Mouse (Mus musculus) bone marrow macrophage, adult 2 months (primary cell): ENCODE measurements around the gene Cyld.

Experiments
- CTCF ChIP-seq: IDR thresholded peaks from 2 replicates; pipeline ENCODE4 v1.5.1; 2012; ENCODE audit warnings: low read depth, mild to moderate bottlenecking, low read length, moderate library complexity
- POLR2A ChIP-seq: IDR thresholded peaks from 2 replicates; pipeline ENCODE4 v1.6.1; 2012; ENCODE audit warnings: mild to moderate bottlenecking, low read depth, low read length, borderline replicate concordance

GRCm38 (mm10) chr8:88670782-88671181 lies 26.0 kb upstream of the Cyld start:
- TF ChIP-seq POLR2A (no peak), CTCF (no peak)
